Mouse (Mus musculus): ENCODE measurements at regions not wholly inside any gene's neighbourhood (a gene's known extent, or its start where the extent isn't known, plus 50 kb on each side); places are given as distances from the start of the nearest gene placed in this dataset.
"Not testable (repeated sequence)": the region's sequence is repeated elsewhere in the genome, so short reads cannot be mapped to it uniquely, and the experiment has no call there.

DNA sequence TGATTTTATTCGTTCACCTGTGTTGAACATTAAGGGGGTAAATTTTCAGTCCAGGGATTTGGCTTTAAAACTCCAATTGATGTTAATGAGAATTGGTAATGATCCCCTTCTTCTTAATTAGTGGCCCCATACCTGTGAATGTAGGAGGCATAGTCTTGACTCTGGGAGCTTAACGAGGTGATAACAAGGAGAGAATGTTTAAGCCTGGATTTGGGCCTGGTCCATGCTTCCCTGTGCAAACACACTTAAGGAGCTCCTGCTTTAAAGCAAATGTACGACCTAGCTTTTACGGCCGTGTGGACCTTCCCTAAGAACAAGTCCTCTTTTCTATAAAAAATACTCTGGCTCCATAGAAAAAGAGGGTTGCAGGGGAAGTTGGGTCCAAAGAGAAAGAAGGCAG is 206.1 kb upstream of the Zfp770 start:
- no peaks in the 10 kb centered on the region for H3K4me1 ChIP-seq (ENCODE audit: control insufficient read depth, insufficient read depth, low read length)
- no peak overlapping the region for H3K27ac ChIP-seq (ENCODE audit: insufficient read depth, low read length)
- no peaks in the 10 kb centered on the region for H3K9me3 ChIP-seq (replicated peaks; ENCODE audit: control insufficient read depth, insufficient read depth, low read length, poor library complexity, severe bottlenecking)
- H3K9ac ChIP-seq (ENCODE audit: low read depth, poor library complexity, severe bottlenecking): no peak overlapping the region
- H3K36me3 ChIP-seq (ENCODE audit: control insufficient read depth, insufficient read depth, low read length, poor library complexity, severe bottlenecking): no peaks in the 10 kb centered on the region
- TF ChIP-seq EP300 (IDR thresholded peaks at IDR 0.05; ENCODE audit: insufficient read depth, low read depth, low read length) (no peak), POLR2A (IDR thresholded peaks at IDR 0.05; ENCODE audit: insufficient read depth, low read length) (no peak), CTCF (IDR thresholded peaks at IDR 0.05; ENCODE audit: low read depth, low read length) (no peak)
- H3K27me3 ChIP-seq (ENCODE audit: control insufficient read depth, insufficient read depth, low read length, poor library complexity, severe bottlenecking): no peaks in the 10 kb centered on the region
- no peak overlapping the region for H3K4me3 ChIP-seq (ENCODE audit: low read depth, low read length)

DNA sequence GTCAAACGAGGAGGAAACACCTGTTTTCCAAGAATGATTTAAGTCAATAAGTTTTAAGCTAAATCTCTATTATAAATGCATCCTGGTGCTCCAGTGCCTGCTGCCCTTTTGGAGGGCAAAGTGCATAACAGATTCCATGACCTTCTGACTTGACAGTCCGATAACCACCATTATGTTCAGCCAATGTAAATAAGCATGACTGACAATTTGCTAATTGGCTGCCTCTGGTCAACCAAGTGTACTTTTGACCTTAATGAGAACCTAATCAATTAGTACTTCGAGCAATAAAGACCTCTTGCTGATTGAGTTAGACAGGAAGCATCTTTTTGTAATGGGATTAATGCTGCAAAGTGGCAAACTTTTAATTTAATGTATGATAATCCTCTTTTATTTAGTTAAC is 183.3 kb upstream of the Zfp770 start:
- TF ChIP-seq CTCF (IDR thresholded peaks at IDR 0.05; ENCODE audit: low read depth, low read length) (no peak), EP300 (IDR thresholded peaks at IDR 0.05; ENCODE audit: insufficient read depth, low read depth, low read length) (no peak), POLR2A (IDR thresholded peaks at IDR 0.05; ENCODE audit: insufficient read depth, low read length) (no peak)
- Histone ChIP-seq H3K4me3 (ENCODE audit: low read depth, low read length) (no peak overlapping the region), H3K9ac (ENCODE audit: low read depth, poor library complexity, severe bottlenecking) (no peak overlapping the region), H3K4me1 (ENCODE audit: control insufficient read depth, insufficient read depth, low read length) (no peaks in the 10 kb centered on the region), H3K9me3 (replicated peaks; ENCODE audit: control insufficient read depth, insufficient read depth, low read length, poor library complexity, severe bottlenecking) (no peaks in the 10 kb centered on the region), H3K36me3 (ENCODE audit: control insufficient read depth, insufficient read depth, low read length, poor library complexity, severe bottlenecking) (no peaks in the 10 kb centered on the region), H3K27ac (ENCODE audit: insufficient read depth, low read length) (no peak overlapping the region), H3K27me3 (ENCODE audit: control insufficient read depth, insufficient read depth, low read length, poor library complexity, severe bottlenecking) (no peaks in the 10 kb centered on the region)

- no peak overlapping the region for H3K27ac ChIP-seq (ENCODE audit: insufficient read depth, low read length)
- no peak overlapping the region for H3K4me3 ChIP-seq (ENCODE audit: low read depth, low read length)
- TF ChIP-seq CTCF (IDR thresholded peaks at IDR 0.05; ENCODE audit: low read depth, low read length) (no peak), EP300 (IDR thresholded peaks at IDR 0.05; ENCODE audit: insufficient read depth, low read depth, low read length) (no peak), POLR2A (IDR thresholded peaks at IDR 0.05; ENCODE audit: insufficient read depth, low read length) (no peak)
- H3K9ac ChIP-seq (ENCODE audit: low read depth, poor library complexity, severe bottlenecking): no peak overlapping the region
- no peaks in the 10 kb centered on the region for H3K4me1 ChIP-seq (ENCODE audit: control insufficient read depth, insufficient read depth, low read length)
- H3K9me3 ChIP-seq (replicated peaks; ENCODE audit: control insufficient read depth, insufficient read depth, low read length, poor library complexity, severe bottlenecking): no peaks in the 10 kb centered on the region
- no peaks in the 10 kb centered on the region for H3K27me3 ChIP-seq (ENCODE audit: control insufficient read depth, insufficient read depth, low read length, poor library complexity, severe bottlenecking)
- no peaks in the 10 kb centered on the region for H3K36me3 ChIP-seq (ENCODE audit: control insufficient read depth, insufficient read depth, low read length, poor library complexity, severe bottlenecking)
These were observed 177.7 kb upstream of the Zfp770 start for GRCm38 (mm10) chr2:114378844-114379533.

DNA sequence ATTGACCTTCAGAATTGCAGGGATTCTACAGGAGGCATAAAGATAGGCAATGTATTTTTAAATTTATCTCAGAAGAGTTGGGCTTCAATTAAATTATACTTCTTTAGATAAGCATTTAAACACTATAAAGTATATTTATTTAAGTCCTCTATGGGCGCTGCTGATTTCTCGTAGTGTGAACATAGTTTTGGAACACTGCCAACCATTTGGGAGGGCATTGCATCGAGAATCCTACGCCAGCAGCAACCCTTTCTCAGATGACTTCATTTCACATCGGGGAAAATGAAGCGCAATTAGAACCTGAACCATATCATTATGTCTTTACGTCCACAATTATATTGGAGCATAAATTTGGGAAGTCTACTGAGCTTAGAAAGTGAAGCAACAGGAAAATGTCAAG is 172.2 kb upstream of the Zfp770 start:
- Histone ChIP-seq H3K36me3 (ENCODE audit: control insufficient read depth, insufficient read depth, low read length, poor library complexity, severe bottlenecking) (no peaks in the 10 kb centered on the region), H3K27me3 (ENCODE audit: control insufficient read depth, insufficient read depth, low read length, poor library complexity, severe bottlenecking) (no peaks in the 10 kb centered on the region), H3K4me3 (ENCODE audit: low read depth, low read length) (no peak overlapping the region), H3K9ac (ENCODE audit: low read depth, poor library complexity, severe bottlenecking) (no peak overlapping the region), H3K4me1 (ENCODE audit: control insufficient read depth, insufficient read depth, low read length) (no peaks in the 10 kb centered on the region), H3K9me3 (replicated peaks; ENCODE audit: control insufficient read depth, insufficient read depth, low read length, poor library complexity, severe bottlenecking) (no peaks in the 10 kb centered on the region), H3K27ac (ENCODE audit: insufficient read depth, low read length) (no peak overlapping the region)
- TF ChIP-seq EP300 (IDR thresholded peaks at IDR 0.05; ENCODE audit: insufficient read depth, low read depth, low read length): no peak
- no peak for TF ChIP-seq CTCF (IDR thresholded peaks at IDR 0.05; ENCODE audit: low read depth, low read length)
- TF ChIP-seq POLR2A (IDR thresholded peaks at IDR 0.05; ENCODE audit: insufficient read depth, low read length): no peak

DNA sequence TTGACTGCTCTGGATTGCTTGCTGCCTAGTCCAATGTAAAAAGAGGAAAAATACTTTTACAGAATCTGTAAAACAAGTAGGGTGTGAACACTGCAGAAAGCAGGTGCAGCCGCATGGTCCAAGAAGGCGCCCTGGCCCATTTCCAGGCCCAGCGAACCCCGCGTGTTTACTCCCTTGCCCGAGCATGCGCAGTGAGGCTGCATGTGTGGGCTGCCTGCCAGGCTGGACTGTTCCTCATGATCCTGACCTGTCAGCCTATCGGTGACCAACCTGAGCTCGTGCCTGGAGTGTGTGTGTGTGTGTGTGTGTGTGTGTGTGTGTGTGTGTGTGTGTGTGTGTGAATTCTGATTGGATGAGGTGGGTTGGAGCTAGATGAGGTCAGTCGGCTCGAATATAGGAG is 152.6 kb upstream of the Zfp770 start:
- H3K4me3 ChIP-seq (ENCODE audit: low read depth, low read length); H3K27me3 ChIP-seq (ENCODE audit: control insufficient read depth, insufficient read depth, low read length, poor library complexity, severe bottlenecking); H3K27ac ChIP-seq (ENCODE audit: insufficient read depth, low read length); H3K9me3 ChIP-seq (replicated peaks; ENCODE audit: control insufficient read depth, insufficient read depth, low read length, poor library complexity, severe bottlenecking); H3K36me3 ChIP-seq (ENCODE audit: control insufficient read depth, insufficient read depth, low read length, poor library complexity, severe bottlenecking); H3K9ac ChIP-seq (ENCODE audit: low read depth, poor library complexity, severe bottlenecking); H3K4me1 ChIP-seq (ENCODE audit: control insufficient read depth, insufficient read depth, low read length): not testable (repeated sequence)

- no peaks in the 10 kb centered on the region for H3K36me3 ChIP-seq (ENCODE audit: control insufficient read depth, insufficient read depth, low read length, poor library complexity, severe bottlenecking)
- TF ChIP-seq CTCF (IDR thresholded peaks at IDR 0.05; ENCODE audit: low read depth, low read length): no peak
- no peak for TF ChIP-seq EP300 (IDR thresholded peaks at IDR 0.05; ENCODE audit: insufficient read depth, low read depth, low read length)
- no peak for TF ChIP-seq POLR2A (IDR thresholded peaks at IDR 0.05; ENCODE audit: insufficient read depth, low read length)
- H3K4me3 ChIP-seq (ENCODE audit: low read depth, low read length): no peak overlapping the region
- no peaks in the 10 kb centered on the region for H3K9me3 ChIP-seq (replicated peaks; ENCODE audit: control insufficient read depth, insufficient read depth, low read length, poor library complexity, severe bottlenecking)
- H3K9ac ChIP-seq (ENCODE audit: low read depth, poor library complexity, severe bottlenecking): no peak overlapping the region
- no peak overlapping the region for H3K27ac ChIP-seq (ENCODE audit: insufficient read depth, low read length)
- H3K4me1 ChIP-seq (ENCODE audit: control insufficient read depth, insufficient read depth, low read length): no peaks in the 10 kb centered on the region
- no peaks in the 10 kb centered on the region for H3K27me3 ChIP-seq (ENCODE audit: control insufficient read depth, insufficient read depth, low read length, poor library complexity, severe bottlenecking)
These were observed 139.5 kb upstream of the Zfp770 start for GRCm38 (mm10) chr2:114340578-114341293.

Data from ES-Bruce4 (cell line).